Mouse (Mus musculus) kidney, postnatal 0 days (tissue): Measurements from ENCODE around the gene Gm11492. TPM values are rescaled to one million over a fixed set of nuclear protein-coding genes. Genes with fewer than 3 reads are reported as not detected.

ENCODE experiments used
- ATAC-seq: fragments of 200-750 bp; cut with Nextera tagmentation; replicated peaks from 2 replicates; pipeline ENCODE4 v1.8.0; 2017; ENCODE audit warnings: low read depth, moderate number of reproducible peaks, moderate TSS enrichment, moderate library complexity; ENCODE audit not compliant: low FRiP score
- DNase-seq: peaks from one replicate; pipeline ENCODE4 v3.0.0-alpha.2; 2016; ENCODE audit warnings: low spot score
- H3K27ac ChIP-seq: fragments of 300-500 bp; sonication (generic); 2 replicates; pipeline ENCODE4 v1.5.1; 2014; ENCODE audit warnings: mild to moderate bottlenecking
- H3K27me3 ChIP-seq: fragments of 300-500 bp; sonication (generic); 2 replicates; pipeline ENCODE4 v1.6.1; 2014; ENCODE audit warnings: low read length, mixed read lengths; ENCODE audit not compliant: insufficient read depth
- H3K36me3 ChIP-seq: fragments of 300-500 bp; sonication (generic); 2 replicates; pipeline ENCODE4 v1.6.1; 2014; ENCODE audit warnings: low read length, mixed read lengths; ENCODE audit not compliant: insufficient read depth
- H3K4me1 ChIP-seq: fragments of 300-500 bp; sonication (generic); replicated peaks from 2 replicates; pipeline ENCODE4 v1.6.1; 2014; ENCODE audit warnings: antibody characterized with exemption, low read length, mixed read lengths; ENCODE audit not compliant: insufficient read depth
- H3K4me2 ChIP-seq: fragments of 300-500 bp; sonication (generic); 2 replicates; pipeline ENCODE4 v1.6.1; 2014; ENCODE audit warnings: mild to moderate bottlenecking, low read length, moderate library complexity, mixed read lengths
- H3K4me3 ChIP-seq: fragments of 300-500 bp; sonication (generic); replicated peaks from 2 replicates; pipeline ENCODE4 v1.5.1; 2014; ENCODE audit warnings: low read depth, low read length
- H3K9ac ChIP-seq: fragments of 300-500 bp; sonication (generic); 2 replicates; pipeline ENCODE4 v1.6.1; 2014; ENCODE audit warnings: low read depth, low read length
- H3K9me3 ChIP-seq: fragments of 300-500 bp; sonication (generic); replicated peaks from 2 replicates; pipeline ENCODE4 v1.6.1; 2016; ENCODE audit warnings: low read length, inconsistent platforms, mixed read lengths
- CTCF ChIP-seq: IDR thresholded peaks from 2 replicates; pipeline ENCODE4 v1.5.1; 2016; ENCODE audit warnings: antibody characterized with exemption, low read depth, mild to moderate bottlenecking, moderate library complexity
- WGBS: fragments of 180-500 bp; shearing (Covaris S2); extraction: QIAGEN DNeasy Blood & Tissue Kit; methylation state at CpG from one replicate; pipeline ENCODE4 v1.1.7; 2014; 5-methylcytosine and 5-hydroxymethylcytosine counted together
- polyA plus RNA-seq: library from polyadenylated mRNA; unstranded; fragments of >200 nt; fragmentation: Nextera tagmentation; extraction: Ambion mirVana; gene quantifications from 2 replicates; pipeline ENCODE4 v1.2.1, GENCODE M21; 2015

The Gm11492 gene
- polyA plus RNA-seq, 1 experiment from 2014 or later, result not detected

DNA sequence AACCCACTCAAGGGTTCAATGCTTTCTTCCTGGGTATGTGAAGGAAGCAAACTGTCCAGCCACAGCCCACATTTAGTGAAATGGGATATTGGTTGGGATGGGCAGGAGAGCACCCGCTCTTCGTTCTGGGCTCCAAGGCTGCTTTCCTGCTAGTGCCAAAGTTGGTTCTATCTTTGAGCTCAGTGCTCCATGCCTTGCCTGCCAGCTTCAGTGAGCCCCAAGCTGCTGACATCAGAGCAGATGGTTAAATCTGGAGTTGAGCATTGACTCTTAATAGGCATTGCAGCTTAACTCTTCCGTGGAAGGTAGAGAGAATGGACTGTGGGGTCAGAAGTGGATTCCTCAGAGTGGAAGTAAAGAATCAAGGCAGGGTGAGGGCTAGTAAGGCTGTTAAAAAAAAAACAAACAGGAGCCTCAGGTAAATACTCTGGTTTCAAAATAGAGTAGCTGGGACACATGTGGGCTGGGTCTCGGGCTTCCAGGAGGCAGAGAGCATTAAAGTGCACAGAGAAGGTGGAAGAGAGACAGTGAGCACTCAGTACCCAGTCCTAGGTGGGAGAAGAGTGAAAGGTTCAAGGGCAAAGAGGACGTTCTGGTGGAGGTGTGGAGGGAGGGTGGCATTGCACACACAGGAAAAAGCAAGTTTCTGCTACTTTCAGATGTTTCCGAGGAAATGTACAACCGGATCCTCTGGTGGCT lies 2.0 kb downstream of the Gm11492 start, which contains the start of gene Sept4:
Gene Sept4, plus strand, starts transcription at position 649 of the 699 bp plus-strand sequence.
- TF ChIP-seq CTCF, result no peak
- no peak for DNase-seq
- Histone ChIP-seq H3K9ac (no peak within 1 kb of the TSS), H3K4me1 (peaks cover 2% of the 10 kb centered on the region; the same call in 1 of the 2 replicates), H3K27me3 (no peaks in the 10 kb centered on the region), H3K4me3 (no peak within 1 kb of the TSS), H3K36me3 (no peaks in the 10 kb centered on the region), H3K27ac (no peak within 1 kb of the TSS), H3K4me2 (no peak within 1 kb of the TSS), H3K9me3 (no peaks in the 10 kb centered on the region)
- 67% methylated on average over 7 of the region's 7 CpGs for WGBS
- no peak for ATAC-seq

DNA sequence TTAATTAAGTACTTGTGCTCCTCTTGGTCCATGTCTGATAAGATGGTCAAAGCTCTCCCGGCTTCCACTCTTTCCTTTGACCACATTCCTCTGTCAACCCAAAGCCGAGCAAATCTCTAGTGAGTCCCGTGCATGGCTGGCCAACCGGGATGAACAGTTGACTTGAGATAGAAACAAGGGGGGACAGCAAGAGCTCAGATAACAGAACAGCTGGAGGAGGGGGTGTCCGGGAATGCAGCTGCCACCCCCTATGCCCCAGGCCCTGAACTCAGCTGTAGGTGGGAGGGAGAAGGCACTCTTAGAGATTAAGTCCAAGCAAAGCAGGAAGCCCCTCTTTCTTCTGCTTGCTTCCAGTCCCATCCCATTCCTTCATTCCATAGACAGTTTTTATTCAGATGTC lies 4.3 kb downstream of the Gm11492 start:
- ATAC-seq, result 0 out of 2 replicates have a peak, but pooled peaks have one; percentile 46
- no peaks in the 10 kb centered on the region for H3K36me3 ChIP-seq
- no peak overlapping the region for H3K4me3 ChIP-seq
- H3K9me3 ChIP-seq, result no peaks in the 10 kb centered on the region
- peaks cover 12% of the 10 kb centered on the region for H3K4me1 ChIP-seq
- peak; percentile 66 for DNase-seq
- H3K27me3 ChIP-seq, result no peaks in the 10 kb centered on the region
- H3K9ac ChIP-seq, result no peak overlapping the region
- no peak for TF ChIP-seq CTCF
- no peak overlapping the region for H3K27ac ChIP-seq
- 44% methylated on average over 5 of the region's 5 CpGs for WGBS
- no peak overlapping the region for H3K4me2 ChIP-seq

DNA sequence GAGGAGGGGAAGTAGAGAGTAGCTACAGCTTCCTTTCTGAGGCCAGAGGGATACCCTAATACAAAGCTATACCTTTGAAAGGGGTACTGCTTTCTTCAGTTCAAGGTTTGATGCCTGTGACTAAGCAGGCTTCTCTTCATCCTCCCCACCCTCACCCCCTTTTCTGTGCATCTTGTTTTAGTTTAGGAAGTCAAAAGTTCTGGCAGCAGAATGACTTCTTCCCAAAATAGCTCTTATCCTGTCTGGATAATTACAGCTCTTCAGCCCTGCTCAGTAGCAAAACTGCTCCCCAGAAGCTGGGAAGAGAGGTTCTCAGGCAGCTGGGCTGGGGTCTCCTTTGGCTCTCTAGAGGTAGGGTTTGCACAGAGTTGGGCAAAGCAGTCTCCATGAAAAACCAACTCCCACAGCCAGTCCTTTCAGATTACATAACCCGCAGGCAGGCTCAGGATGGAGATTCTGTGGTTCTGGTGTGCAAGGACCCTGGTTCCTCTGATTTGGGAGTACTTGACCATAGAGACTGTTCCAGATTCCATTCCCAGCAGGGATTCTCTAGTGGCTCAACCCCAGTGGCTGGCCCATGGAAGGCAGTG lies 5.0 kb downstream of the Gm11492 start:
- Histone ChIP-seq H3K27me3 (no peaks in the 10 kb centered on the region), H3K4me1 (peaks cover 12% of the 10 kb centered on the region), H3K4me2 (no peak overlapping the region), H3K9me3 (no peaks in the 10 kb centered on the region), H3K36me3 (no peaks in the 10 kb centered on the region), H3K9ac (no peak overlapping the region), H3K27ac (peak overlapping the region; percentile 33; the same call in 1 of the 2 replicates), H3K4me3 (no peak overlapping the region)
- no peak for DNase-seq
- TF ChIP-seq CTCF, result no peak
- 78% methylated on average over 1 of the region's 1 CpGs for WGBS
- ATAC-seq, result no peak

DNA sequence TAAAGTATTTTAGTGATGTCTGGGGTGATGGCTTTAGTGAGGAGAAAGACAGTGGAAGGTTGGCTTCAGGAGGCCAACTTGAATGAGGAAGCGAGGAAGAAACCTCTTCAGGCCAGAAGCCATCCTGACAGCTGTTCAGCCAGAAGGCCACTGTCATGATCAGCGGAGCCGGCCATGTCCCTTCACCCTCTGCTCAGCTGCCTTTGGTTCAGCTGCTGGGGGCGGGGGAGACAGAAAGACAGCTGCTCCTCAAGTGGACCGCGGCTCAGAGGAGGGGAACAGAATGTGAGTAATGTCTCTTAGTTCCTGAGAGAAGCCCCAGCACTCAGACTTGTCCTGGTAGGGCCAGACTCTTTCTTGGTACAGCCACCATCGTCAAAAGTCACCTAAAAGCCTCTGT lies 7.3 kb downstream of the Gm11492 start:
- DNase-seq, result no peak
- H3K4me3 ChIP-seq, result no peak overlapping the region
- no peak overlapping the region for H3K27ac ChIP-seq
- no peak overlapping the region for H3K9ac ChIP-seq
- ATAC-seq, result no peak
- no peak for TF ChIP-seq CTCF
- 62% methylated on average over 7 of the region's 7 CpGs for WGBS
- H3K4me2 ChIP-seq, result no peak overlapping the region
- H3K9me3 ChIP-seq, result no peaks in the 10 kb centered on the region
- H3K36me3 ChIP-seq, result no peaks in the 10 kb centered on the region
- peaks cover 21% of the 10 kb centered on the region for H3K4me1 ChIP-seq
- H3K27me3 ChIP-seq, result no peaks in the 10 kb centered on the region

DNA sequence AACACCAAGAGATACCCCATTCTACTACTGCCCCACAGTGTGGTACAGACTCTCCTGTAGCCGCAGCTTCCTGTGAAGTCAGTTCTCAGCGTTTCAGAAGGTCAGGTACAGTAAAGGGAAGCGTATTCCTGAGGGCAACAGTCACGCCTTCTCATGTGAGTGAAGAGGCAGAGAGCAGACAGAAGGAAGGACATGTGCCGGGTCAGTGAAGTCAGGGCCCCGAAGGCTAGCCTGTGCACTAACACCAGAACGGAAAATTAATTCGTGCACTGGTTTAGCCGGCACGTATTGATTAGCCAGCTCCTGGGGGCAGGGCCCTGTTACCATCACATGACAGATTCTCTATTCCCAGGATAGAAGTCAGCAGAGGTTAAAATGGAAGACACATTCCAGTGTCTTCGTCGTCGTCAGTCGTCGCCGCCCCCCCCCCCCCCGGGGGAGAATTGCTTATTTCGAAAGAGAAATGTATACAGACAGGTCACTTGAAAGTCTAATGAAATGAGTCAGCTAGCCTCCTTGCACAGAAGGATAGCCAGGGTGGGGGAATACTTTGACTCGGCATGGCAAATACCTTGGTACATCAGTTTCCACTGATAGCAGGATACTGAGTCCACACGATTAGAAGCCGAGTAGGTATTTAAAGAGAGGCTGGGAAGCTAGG lies 8.2 kb downstream of the Gm11492 start:
- WGBS, result 59% methylated on average over 21 of the region's 21 CpGs
- Histone ChIP-seq H3K27ac (no peak overlapping the region), H3K36me3 (no peaks in the 10 kb centered on the region), H3K4me1 (peaks cover 26% of the 10 kb centered on the region), H3K9me3 (no peaks in the 10 kb centered on the region), H3K27me3 (no peaks in the 10 kb centered on the region), H3K4me2 (no peak overlapping the region), H3K9ac (no peak overlapping the region), H3K4me3 (no peak overlapping the region)
- DNase-seq, result no peak
- ATAC-seq, result no peak
- no peak for TF ChIP-seq CTCF

DNA sequence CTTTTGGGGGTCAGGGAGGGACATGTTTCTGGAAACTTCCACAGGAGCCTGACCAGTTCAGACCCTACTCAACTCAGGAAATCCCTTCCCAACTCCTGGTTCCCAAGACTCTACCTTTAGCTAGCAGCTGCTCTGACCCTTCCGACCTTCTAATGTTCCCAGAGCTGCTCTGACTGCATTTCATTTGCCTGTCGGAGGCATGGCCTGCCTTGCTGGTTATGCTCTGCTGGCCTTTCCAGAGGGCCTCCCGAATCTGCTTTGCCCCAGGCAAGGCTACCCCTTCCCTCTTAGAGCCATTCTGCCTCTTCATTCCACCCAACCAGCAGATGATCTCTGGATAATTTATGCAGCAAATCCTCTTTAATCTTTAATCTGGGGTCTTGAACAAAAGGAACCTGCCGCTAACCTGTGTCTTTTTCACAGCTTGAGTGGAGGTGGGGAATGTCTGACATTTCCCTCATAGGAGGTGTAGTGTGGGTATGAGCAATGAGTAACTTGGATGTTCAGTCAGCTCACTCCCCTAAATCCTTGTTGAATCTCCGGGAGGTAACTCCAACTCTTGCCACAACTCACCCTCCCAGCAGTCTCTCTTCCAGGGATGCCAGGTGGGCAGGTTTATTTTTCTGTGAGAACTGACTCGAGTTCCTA lies 11.3 kb downstream of the Gm11492 start:
- H3K27me3 ChIP-seq, result no peaks in the 10 kb centered on the region
- H3K9me3 ChIP-seq, result no peaks in the 10 kb centered on the region
- peak overlapping the region; percentile 94 for H3K27ac ChIP-seq
- peak; percentile 56 for DNase-seq
- H3K4me3 ChIP-seq, result peak overlapping the region; percentile 66
- H3K9ac ChIP-seq, result peak overlapping the region; percentile 72
- no peak for TF ChIP-seq CTCF
- WGBS, result 15% methylated on average over 6 of the region's 6 CpGs
- peaks cover 31% of the 10 kb centered on the region for H3K4me1 ChIP-seq
- peak overlapping the region; percentile 90 for H3K4me2 ChIP-seq
- no peaks in the 10 kb centered on the region for H3K36me3 ChIP-seq
- ATAC-seq, result peak; percentile 61
